Mouse (Mus musculus) kidney, adult 2 months (tissue): Measurements from ENCODE around the gene Cops2.

ENCODE experiments used
- CTCF ChIP-seq: fragments of 200-500 bp; conservative IDR thresholded peaks from 2 replicates; pipeline ENCODE4 v1.5.1; 2011; ENCODE audit warnings: low read depth, mild to moderate bottlenecking, control low read depth, low read length, moderate library complexity, mixed read lengths; ENCODE audit not compliant: insufficient read depth, insufficient read length
- POLR2A ChIP-seq: fragments of 200-500 bp; IDR thresholded peaks from one replicate; pipeline ENCODE4 v1.6.1; 2011; ENCODE audit warnings: low read depth, low read length, control low read depth

DNA sequence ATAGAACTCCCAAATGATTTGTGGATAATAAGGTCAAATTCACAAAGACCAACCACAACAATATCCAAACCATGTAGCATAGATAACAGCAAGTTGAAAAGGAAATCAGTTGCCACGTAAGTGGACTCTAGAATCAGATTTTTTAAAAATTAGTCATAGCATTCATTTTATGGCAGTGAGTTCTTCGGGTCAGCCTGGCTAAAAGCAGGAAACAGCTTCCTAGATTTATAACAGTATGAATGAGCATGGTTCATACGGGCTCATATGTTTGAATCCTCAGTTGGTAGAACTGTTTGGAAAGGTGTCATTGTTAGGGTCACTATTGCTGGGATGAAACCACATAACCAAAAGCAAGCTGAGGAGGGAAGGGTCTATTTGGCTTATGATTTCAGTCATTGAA is 70.2 kb downstream of the Cops2 start:
- TF ChIP-seq POLR2A = no peak
- TF ChIP-seq CTCF = no peak
